Mouse (Mus musculus) bone marrow, adult 2 months (tissue): Measurements from ENCODE around the gene Cnksr3.

Experiments used
- CTCF ChIP-seq: fragments of 200-500 bp; IDR thresholded peaks from 2 replicates; pipeline ENCODE4 v1.5.1; 2011; ENCODE audit warnings: low read length, control low read depth; ENCODE audit not compliant: control insufficient read depth, insufficient read depth
- POLR2A ChIP-seq: fragments of 200-500 bp; IDR thresholded peaks from 2 replicates; pipeline ENCODE4 v1.6.1; 2011; ENCODE audit warnings: low read depth, mild to moderate bottlenecking, control low read depth, low read length, borderline replicate concordance; ENCODE audit not compliant: control insufficient read depth

DNA sequence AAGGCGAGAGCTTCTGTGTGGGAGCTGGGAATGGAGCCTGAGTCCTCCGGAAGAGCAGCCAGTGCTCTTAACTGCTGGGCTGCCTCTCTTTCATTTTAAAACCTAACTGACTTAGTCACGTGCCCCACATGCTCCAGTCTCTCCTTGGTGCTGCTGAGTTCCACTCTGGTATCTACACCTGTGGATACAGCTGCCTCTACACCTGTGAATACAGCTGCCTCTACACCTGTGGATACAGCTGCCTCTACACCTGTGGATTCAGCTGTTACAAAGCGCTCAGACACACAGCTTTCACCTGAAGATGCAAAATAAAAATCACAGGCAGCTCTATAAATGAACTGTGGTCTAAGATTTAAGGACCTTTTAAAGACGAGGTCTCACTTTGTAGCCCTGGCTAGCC, 79.0 kb downstream of the Cnksr3 start:
- TF ChIP-seq POLR2A, result no peak
- no peak for TF ChIP-seq CTCF
